Mouse (Mus musculus) olfactory bulb, adult 2 months (tissue): Measurements from ENCODE around the gene Auts2. TPM values are rescaled to one million over a fixed set of nuclear protein-coding genes. Genes with fewer than 3 reads are reported as not detected.
A peak's percentile ranks its signal among the peaks of the same experiment; 100 is the strongest.

Experiments
- H3K27ac ChIP-seq: fragments of 200-500 bp; 2 replicates; pipeline ENCODE4 v1.5.1; 2012; ENCODE audit warnings: low read depth, low read length; ENCODE audit not compliant: insufficient read depth
- H3K4me1 ChIP-seq: fragments of 200-500 bp; 2 replicates; pipeline ENCODE4 v1.6.1; 2012; ENCODE audit warnings: low read length; ENCODE audit not compliant: control insufficient read depth, insufficient read depth
- H3K4me3 ChIP-seq: fragments of 200-500 bp; 2 replicates; pipeline ENCODE4 v1.5.1; 2012; ENCODE audit warnings: mild to moderate bottlenecking, low read depth, low read length, moderate library complexity; ENCODE audit not compliant: insufficient read depth
- CTCF ChIP-seq: fragments of 200-500 bp; IDR thresholded peaks from 2 replicates; pipeline ENCODE4 v1.5.1; 2012; ENCODE audit warnings: low read depth, mild to moderate bottlenecking, low read length, moderate library complexity; ENCODE audit not compliant: insufficient read depth
- POLR2A ChIP-seq: fragments of 200-500 bp; IDR thresholded peaks from 2 replicates; pipeline ENCODE4 v1.6.1; 2012; ENCODE audit warnings: mild to moderate bottlenecking, low read depth, low read length, moderate library complexity; ENCODE audit not compliant: insufficient read depth
- WGBS: fragments of 180-500 bp; shearing (Covaris S2); methylation state at CpG from one replicate; pipeline ENCODE4 v1.1.7; 2018; 5-methylcytosine and 5-hydroxymethylcytosine counted together
- polyA plus RNA-seq: library from polyadenylated mRNA; stranded (reverse); fragments of >200 nt; gene quantifications from 2 replicates; pipeline ENCODE4 v1.2.4, GENCODE M21; 2012; ENCODE audit warnings: low replicate concordance; ENCODE audit not compliant: missing spikeins, insufficient read depth, insufficient read length

Gene Auts2
- polyA plus RNA-seq, 1 experiment, result not detected

GRCm38 (mm10) chr5:131606786-131607185 is 936.4 kb downstream of the Auts2 start:
- 91% methylated on average over 5 of the region's 5 CpGs for WGBS
- H3K27ac ChIP-seq, result no peak overlapping the region
- H3K4me3 ChIP-seq, result no peak overlapping the region
- H3K4me1 ChIP-seq, result peaks cover 5% of the 10 kb centered on the region; the same call in 1 of the 2 replicates
- TF ChIP-seq CTCF, result no peak
- TF ChIP-seq POLR2A, result no peak

DNA sequence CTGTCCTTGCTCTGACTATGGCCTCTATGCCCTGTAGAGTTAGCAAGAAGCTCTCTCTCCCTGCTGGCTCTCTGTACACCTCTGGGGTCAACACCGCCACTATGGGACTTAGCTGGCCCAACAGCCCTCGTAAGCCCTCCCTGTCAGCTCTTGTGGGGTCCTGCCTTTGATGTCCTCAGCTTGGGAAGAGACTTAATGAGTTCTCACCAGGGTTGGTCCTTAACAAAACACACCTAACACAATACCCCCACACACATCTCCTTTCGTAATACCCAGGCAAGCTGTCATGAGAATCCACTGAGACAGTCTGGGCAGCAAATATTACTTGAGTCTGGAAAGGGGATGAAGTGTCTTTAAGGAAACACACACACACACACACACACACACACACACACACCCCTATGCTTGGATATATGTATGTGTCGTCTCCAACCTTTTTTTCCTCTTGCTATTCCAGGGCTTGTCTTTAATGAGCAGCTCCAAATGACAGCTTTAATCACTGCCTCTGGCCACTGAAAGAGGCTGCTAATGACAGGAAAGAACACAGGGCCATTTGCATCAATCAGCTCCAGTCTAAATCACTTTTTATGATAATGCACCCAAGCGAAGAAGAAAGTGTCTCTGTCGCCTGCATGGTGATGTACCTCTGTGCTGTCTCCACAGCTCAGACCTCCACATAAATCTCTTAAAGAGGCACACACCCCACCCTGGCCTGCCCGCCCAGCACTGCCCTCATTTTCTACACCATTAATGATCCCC is 941.0 kb downstream of the Auts2 start:
- no peak overlapping the region for H3K27ac ChIP-seq
- 78% methylated on average over 7 of the region's 7 CpGs for WGBS
- TF ChIP-seq POLR2A (no peak), CTCF (no peak)

DNA sequence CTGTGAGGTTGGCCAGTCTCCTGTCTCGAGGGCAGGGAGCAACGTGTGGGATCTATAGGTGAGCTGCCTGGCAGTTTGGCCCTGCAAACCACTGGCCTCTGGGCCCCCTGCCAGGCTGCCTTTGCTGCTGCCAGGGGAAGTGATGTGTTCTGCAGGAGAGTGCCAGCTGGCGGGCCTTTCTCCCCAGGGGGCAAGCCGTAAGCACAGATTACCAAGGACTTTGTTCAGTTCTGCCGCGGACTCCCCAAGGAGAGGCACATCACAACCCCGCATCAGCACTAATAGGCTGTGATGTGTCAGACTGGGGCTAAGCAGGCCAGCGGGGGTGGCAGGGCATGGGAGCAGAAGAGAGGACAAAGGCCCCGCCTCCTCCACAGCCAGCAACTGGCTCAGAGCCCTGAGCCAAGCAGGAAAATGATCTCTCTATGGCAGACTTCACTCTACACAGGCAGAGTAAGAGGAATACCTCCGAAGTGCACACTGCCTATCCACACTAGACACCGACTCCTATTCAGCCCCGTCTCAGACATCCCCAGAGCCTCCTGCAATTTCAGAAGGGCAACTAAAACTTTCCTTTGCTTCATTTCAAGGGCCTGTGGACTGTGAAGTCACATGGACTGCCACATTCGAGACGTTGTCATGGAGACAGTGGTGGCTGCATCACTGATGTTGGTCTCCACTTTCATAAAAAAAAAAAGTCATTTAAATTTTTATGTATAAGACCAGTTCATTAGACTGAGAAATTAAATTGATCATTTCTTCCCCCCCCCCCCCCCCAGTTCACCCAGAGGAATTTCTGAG is 942.6 kb downstream of the Auts2 start:
- WGBS, result 13% methylated on average over 14 of the region's 14 CpGs
- Histone ChIP-seq H3K27ac (peak overlapping the region; percentile 16; the same call in 1 of the 2 replicates), H3K4me1 (peaks cover 27% of the 10 kb centered on the region), H3K4me3 (no peak overlapping the region)
- TF ChIP-seq POLR2A (no peak), CTCF (no peak)

More for the DNA sequence above, 941.0 kb downstream of the Auts2 start:
- Histone ChIP-seq H3K4me3 (no peak overlapping the region), H3K4me1 (peaks cover 18% of the 10 kb centered on the region)

GRCm38 (mm10) chr5:131597503-131597902 is 945.6 kb downstream of the Auts2 start:
- 85% methylated on average over 3 of the region's 3 CpGs for WGBS
- no peak overlapping the region for H3K27ac ChIP-seq
- H3K4me1 ChIP-seq, result peaks cover 24% of the 10 kb centered on the region
- H3K4me3 ChIP-seq, result no peak overlapping the region
- TF ChIP-seq CTCF (no peak), POLR2A (no peak)

GRCm38 (mm10) chr5:131596591-131596990 is 946.6 kb downstream of the Auts2 start:
- WGBS, result 20% methylated on average over 10 of the region's 10 CpGs
- peaks cover 25% of the 10 kb centered on the region for H3K4me1 ChIP-seq
- no peak overlapping the region for H3K4me3 ChIP-seq
- TF ChIP-seq POLR2A, result no peak
- no peak for TF ChIP-seq CTCF
- no peak overlapping the region; the same call in 1 of the 2 replicates for H3K27ac ChIP-seq

DNA sequence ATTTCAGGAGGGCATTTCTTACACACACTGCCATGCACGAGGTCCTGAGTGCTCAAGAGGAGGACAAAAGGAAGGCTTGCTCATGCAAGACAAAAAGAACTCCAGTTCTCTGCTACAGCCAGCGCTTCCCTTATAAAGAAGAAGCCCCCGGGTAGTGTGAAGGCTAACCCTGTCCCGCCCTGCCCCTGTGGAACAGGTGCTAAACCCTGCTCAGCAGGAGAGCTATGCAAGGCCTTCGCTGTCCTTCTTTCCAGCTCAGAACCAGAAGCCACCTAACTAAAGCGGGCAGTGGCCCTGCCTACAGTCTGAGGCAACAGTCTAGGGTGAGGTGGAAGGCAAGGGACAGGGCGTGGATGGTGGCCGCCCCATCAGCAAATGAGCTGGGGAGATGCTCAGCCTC is 947.4 kb downstream of the Auts2 start:
- H3K4me3 ChIP-seq, result no peak overlapping the region
- no peak overlapping the region for H3K27ac ChIP-seq
- H3K4me1 ChIP-seq, result peaks cover 21% of the 10 kb centered on the region
- no peak for TF ChIP-seq CTCF
- no peak for TF ChIP-seq POLR2A
- 90% methylated on average over 8 of the region's 8 CpGs for WGBS

DNA sequence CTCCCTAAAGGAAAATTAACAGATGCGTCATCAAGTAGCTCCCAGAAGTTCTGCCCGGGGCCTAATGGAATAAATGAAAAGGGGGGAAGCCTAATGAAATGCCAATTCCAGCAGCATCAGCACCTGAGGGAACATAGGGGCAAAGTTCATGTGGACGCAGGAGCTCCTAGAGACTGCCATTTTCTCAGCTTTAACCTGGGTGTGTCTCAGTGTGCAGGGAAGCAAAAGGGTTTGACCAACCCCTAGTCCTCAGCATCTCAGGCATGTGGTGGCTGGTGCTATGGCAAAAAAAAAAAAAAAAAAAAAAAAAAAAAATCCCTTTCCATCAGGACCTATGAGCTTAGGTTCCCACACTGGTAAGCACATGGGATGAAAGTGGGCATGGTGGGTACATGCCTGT is 948.5 kb downstream of the Auts2 start:
- Histone ChIP-seq H3K27ac (no peak overlapping the region), H3K4me3 (no peak overlapping the region), H3K4me1 (peaks cover 11% of the 10 kb centered on the region)
- TF ChIP-seq POLR2A (no peak), CTCF (no peak)
- 65% methylated on average over 3 of the region's 3 CpGs for WGBS

- no peak overlapping the region for H3K4me3 ChIP-seq
- no peak overlapping the region for H3K27ac ChIP-seq
- 99% methylated on average over 10 of the region's 10 CpGs for WGBS
- TF ChIP-seq POLR2A, result no peak
- no peak for TF ChIP-seq CTCF
- peaks cover 11% of the 10 kb centered on the region for H3K4me1 ChIP-seq
Measured at GRCm38 (mm10) chr5:131593261-131593660, 949.9 kb downstream of the Auts2 start.

GRCm38 (mm10) chr5:131589948-131590467 is 953.1 kb downstream of the Auts2 start:
- no peak for TF ChIP-seq CTCF
- TF ChIP-seq POLR2A, result no peak
- H3K4me1 ChIP-seq, result peaks cover 13% of the 10 kb centered on the region
- no peak overlapping the region for H3K27ac ChIP-seq
- 93% methylated on average over 6 of the region's 6 CpGs for WGBS
- no peak overlapping the region for H3K4me3 ChIP-seq
